Comparison of ENCODE assay signal across 20 mouse cellular contexts in the genomic region with DNA sequence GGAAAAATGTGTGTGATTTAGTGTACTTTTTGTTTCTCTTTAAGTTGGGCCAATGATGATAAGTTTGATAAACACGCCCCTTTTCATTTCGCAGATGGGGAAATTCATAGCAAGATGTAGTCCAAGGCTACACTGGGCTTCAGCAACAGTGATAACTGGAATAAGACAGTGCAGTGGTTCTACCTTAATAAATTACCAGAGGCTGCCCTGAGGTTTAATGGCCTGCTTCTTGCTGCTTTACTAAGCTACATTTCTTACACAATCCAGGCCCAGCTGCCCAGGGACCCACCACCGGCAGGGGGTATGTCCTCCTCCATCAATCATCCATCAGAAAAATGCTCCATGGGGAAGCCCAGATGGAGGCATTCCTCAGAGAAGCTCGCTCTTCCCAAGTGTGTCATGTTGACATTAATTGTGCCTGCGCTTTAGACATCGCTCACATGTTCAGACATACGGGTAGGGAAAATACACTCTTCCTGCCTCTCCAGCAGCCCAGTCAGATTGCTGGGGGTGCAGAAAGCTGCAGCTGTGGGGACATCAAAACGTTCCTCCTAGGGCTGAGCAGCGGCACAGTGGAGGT. TPM values are rescaled to one million over a fixed set of nuclear protein-coding genes. Genes with fewer than 3 reads are reported as not detected.
A peak's percentile ranks its signal among the peaks of the same experiment; 100 is the strongest.
DNase-seq lines count a peak whose midpoint lies in the region; ATAC-seq lines count a peak whose summit lies in the region.
"Had no signal": no experiment of that assay in that cellular context is flagged by ENCODE, and none has a peak within 500 bp of the region (broad histone marks: within the 10 kb centered on the region; RNA-seq: fewer than 3 reads in every experiment).

No protein-coding gene starts in this region.

- DNase-seq in hindbrain, embryonic 11.5 days (ENCODE audit: low spot score) = peak; percentile 47
- no peak for DNase-seq in hindbrain, embryonic 10.5 days (ENCODE audit: low spot score)
- DNase-seq in brain, adult 2 months (ENCODE audit: low read depth, low spot score) = peak; percentile 48
- peak; percentile 24 for DNase-seq in embryo, embryonic 11.5 days (ENCODE audit: low read depth, low spot score)
- no peak for DNase-seq in spleen, postnatal 10 days (ENCODE audit: low spot score in 2 of 2)
- no peak for DNase-seq in adrenal gland, postnatal 25 days
- DNase-seq: adrenal gland, adult 8-10 months; cerebellum, adult 8-10 months; heart, adult 11 months; kidney, adult 8-10 months; lung, postnatal 10 days; right cerebral cortex, postnatal 14 days; thymus, postnatal 36 days had no signal

- H3K9me3 ChIP-seq in hindbrain, embryonic 11.5 days (ENCODE audit: control insufficient read depth, low read length) = no peaks in the 10 kb centered on the region
- no peaks in the 10 kb centered on the region for H3K9me3 ChIP-seq in hindbrain, embryonic 10.5 days
- H3K9me3 ChIP-seq in neural tube, embryonic 13.5 days = no peaks in the 10 kb centered on the region
- H3K9me3 ChIP-seq: limb, embryonic 15.5 days had no signal

- no peaks in the 10 kb centered on the region for H3K27me3 ChIP-seq in hindbrain, embryonic 11.5 days (ENCODE audit: control insufficient read depth, insufficient read depth, low read length)
- H3K27me3 ChIP-seq in hindbrain, embryonic 10.5 days (ENCODE audit: insufficient read depth, poor library complexity, severe bottlenecking) = no peaks in the 10 kb centered on the region
- no peaks in the 10 kb centered on the region for H3K27me3 ChIP-seq in neural tube, embryonic 13.5 days
- H3K27me3 ChIP-seq: limb, embryonic 15.5 days had no signal

- H3K4me2 ChIP-seq in hindbrain, embryonic 11.5 days (replicated peaks; ENCODE audit: low read depth, low read length) = no peak overlapping the region
- no peak overlapping the region for H3K4me2 ChIP-seq in neural tube, embryonic 13.5 days
- H3K4me2 ChIP-seq: limb, embryonic 15.5 days had no signal

- WGBS in hindbrain, embryonic 11.5 days = 59% methylated on average over 9 of the region's 9 CpGs
- 63% methylated on average over 9 of the region's 9 CpGs for WGBS in hindbrain, embryonic 10.5 days
- 41% methylated on average over 9 of the region's 9 CpGs for WGBS in neural tube, embryonic 13.5 days

- H3K27ac ChIP-seq in hindbrain, embryonic 11.5 days (ENCODE audit: low read depth, low read length) = no peak overlapping the region
- H3K27ac ChIP-seq in hindbrain, embryonic 10.5 days = no peak overlapping the region
- H3K27ac ChIP-seq in neural tube, embryonic 13.5 days (replicated peaks) = peak overlapping the region; percentile 49
- H3K27ac ChIP-seq: limb, embryonic 15.5 days had no signal

- H3K9ac ChIP-seq in hindbrain, embryonic 11.5 days (ENCODE audit: low read depth, low read length) = no peak overlapping the region
- no peak overlapping the region for H3K9ac ChIP-seq in neural tube, embryonic 13.5 days
- H3K9ac ChIP-seq: limb, embryonic 15.5 days had no signal

- H3K4me3 ChIP-seq in hindbrain, embryonic 11.5 days (ENCODE audit: low read depth, low read length) = no peak overlapping the region
- H3K4me3 ChIP-seq in hindbrain, embryonic 10.5 days = no peak overlapping the region
- no peak overlapping the region for H3K4me3 ChIP-seq in neural tube, embryonic 13.5 days
- H3K4me3 ChIP-seq: erythroblast, embryonic 14.5 days; limb, embryonic 15.5 days had no signal

- no peaks in the 10 kb centered on the region for H3K4me1 ChIP-seq in hindbrain, embryonic 11.5 days (replicated peaks; ENCODE audit: control insufficient read depth, insufficient read depth, low read length)
- peaks cover 5% of the 10 kb centered on the region; the same call in 1 of the 2 replicates for H3K4me1 ChIP-seq in hindbrain, embryonic 10.5 days (replicated peaks)
- peaks cover 15% of the 10 kb centered on the region for H3K4me1 ChIP-seq in neural tube, embryonic 13.5 days (replicated peaks)
- H3K4me1 ChIP-seq: limb, embryonic 15.5 days had no signal

- peak; percentile 63 for ATAC-seq in hindbrain, embryonic 11.5 days (ENCODE audit: low FRiP score)
- ATAC-seq in neural tube, embryonic 13.5 days (ENCODE audit: low read depth) = peak; percentile 65
- ATAC-seq: forebrain, embryonic 16.5 days had no signal

- no peaks in the 10 kb centered on the region for H3K36me3 ChIP-seq in hindbrain, embryonic 11.5 days (ENCODE audit: control insufficient read depth, insufficient read depth, low read length)
- H3K36me3 ChIP-seq in hindbrain, embryonic 10.5 days = no peaks in the 10 kb centered on the region
- H3K36me3 ChIP-seq in neural tube, embryonic 13.5 days = no peaks in the 10 kb centered on the region
- H3K36me3 ChIP-seq: limb, embryonic 15.5 days had no signal

RNA-seq across cellular contexts. Expression of a gene that starts 56.7 kb away (rescaled TPM):
- polyA plus RNA-seq in hindbrain, embryonic 11.5 days (2014; fragmentation: Nextera tagmentation; extraction: Ambion mirVana) = 2.1 and 5.5 TPM in 2 replicates
- 2.8 TPM in 2 replicates for polyA plus RNA-seq in hindbrain, embryonic 10.5 days (2016; fragmentation: Nextera tagmentation; extraction: Ambion mirVana)
- polyA plus RNA-seq in neural tube, embryonic 13.5 days (2015; fragmentation: Nextera tagmentation; extraction: Ambion mirVana) = 3.9 and 5.1 TPM in 2 replicates
- total RNA-seq in adrenal gland, postnatal 25 days (2021) = not detected in 2 replicates
- total RNA-seq: hematopoietic stem cell, adult 5-6 weeks; megakaryocyte-erythroid progenitor cell, adult 5-6 weeks; monocyte, adult 5-6 weeks had no signal
- polyA plus RNA-seq: erythroblast, embryonic 14.5 days had no signal

Comparison
In these comparisons a context has a peak if more than half of its experiments do, and no peak if none do; other contexts are left out.
1. DNase-seq: peak in hindbrain, embryonic 11.5 days (single experiment), brain, adult 2 months (single experiment) and embryo, embryonic 11.5 days (single experiment); none in hindbrain, embryonic 10.5 days (single experiment), spleen, postnatal 10 days (0 of 2) and adrenal gland, postnatal 25 days (single experiment).